Mouse (Mus musculus) ES-E14 (cell line): ENCODE measurements around the gene Inhbc.

Experiments used
- HCFC1 ChIP-seq: IDR thresholded peaks from 2 replicates; pipeline ENCODE4 v1.6.1; 2012; ENCODE audit warnings: low read length, inconsistent platforms, borderline replicate concordance; ENCODE audit not compliant: insufficient read depth
- ZNF384 ChIP-seq: IDR thresholded peaks from 2 replicates; pipeline ENCODE4 v1.6.1; 2012; ENCODE audit warnings: low read depth, low read length, inconsistent platforms

- no peak for TF ChIP-seq HCFC1
- TF ChIP-seq ZNF384 = no peak
These were observed 48.6 kb downstream of the Inhbc start, which contains the start of gene Arhgap9 for GRCm38 (mm10) chr10:127321621-127322020.
